Mouse (Mus musculus) stomach, postnatal 0 days (tissue): ENCODE measurements around the gene Ndufb7. TPM values are rescaled to one million over a fixed set of nuclear protein-coding genes. Genes with fewer than 3 reads are reported as not detected.

Experiments
- ATAC-seq: fragments of 200-750 bp; cut with Nextera tagmentation; 2 replicates; pipeline ENCODE4 v1.8.0; 2017; ENCODE audit not compliant: low FRiP score, low TSS enrichment
- DNase-seq: peaks from one replicate; pipeline ENCODE4 v3.0.0-alpha.2; 2016; ENCODE audit warnings: low spot score
- H3K27ac ChIP-seq: fragments of 300-500 bp; sonication (generic); replicated peaks from 2 replicates; pipeline ENCODE4 v1.5.1; 2014; ENCODE audit warnings: mild to moderate bottlenecking, control low read depth
- H3K27me3 ChIP-seq: fragments of 300-500 bp; sonication (generic); 2 replicates; pipeline ENCODE4 v1.6.1; 2014; ENCODE audit warnings: low read length; ENCODE audit not compliant: control insufficient read depth, insufficient read depth
- H3K36me3 ChIP-seq: fragments of 300-500 bp; sonication (generic); 2 replicates; pipeline ENCODE4 v1.6.1; 2014; ENCODE audit warnings: low read length, mixed read lengths; ENCODE audit not compliant: control insufficient read depth, insufficient read depth
- H3K4me1 ChIP-seq: fragments of 300-500 bp; sonication (generic); replicated peaks from 2 replicates; pipeline ENCODE4 v1.6.1; 2014; ENCODE audit warnings: antibody characterized with exemption; ENCODE audit not compliant: control insufficient read depth, insufficient read depth
- H3K4me2 ChIP-seq: fragments of 300-500 bp; sonication (generic); replicated peaks from 2 replicates; pipeline ENCODE4 v1.6.1; 2014; ENCODE audit warnings: low read depth, mild to moderate bottlenecking, control low read depth, moderate library complexity
- H3K4me3 ChIP-seq: fragments of 300-500 bp; sonication (generic); 2 replicates; pipeline ENCODE4 v1.5.1; 2014; ENCODE audit warnings: low read depth, low read length, control low read depth
- H3K9ac ChIP-seq: fragments of 300-500 bp; sonication (generic); 2 replicates; pipeline ENCODE4 v1.6.1; 2014; ENCODE audit warnings: mild to moderate bottlenecking, low read length, control low read depth, mixed read lengths
- H3K9me3 ChIP-seq: fragments of 300-500 bp; sonication (generic); 2 replicates; pipeline ENCODE4 v1.6.1; 2016; ENCODE audit warnings: low read length; ENCODE audit not compliant: control insufficient read depth
- CTCF ChIP-seq: IDR thresholded peaks from 2 replicates; pipeline ENCODE4 v1.5.1; 2016; ENCODE audit warnings: antibody characterized with exemption, low read depth, mild to moderate bottlenecking, moderate library complexity
- EP300 ChIP-seq: optimal IDR thresholded peaks from 2 replicates; pipeline ENCODE3; 2016; ENCODE audit warnings: antibody characterized with exemption
- WGBS: fragments of 180-500 bp; shearing (Covaris S2); extraction: QIAGEN DNeasy Blood & Tissue Kit; methylation state at CpG from one replicate; pipeline ENCODE4 v1.1.7; 2014; 5-methylcytosine and 5-hydroxymethylcytosine counted together
- polyA plus RNA-seq: library from polyadenylated mRNA; unstranded; fragments of >200 nt; fragmentation: Nextera tagmentation; extraction: Ambion mirVana; gene quantifications from 2 replicates; pipeline ENCODE4 v1.2.1, GENCODE M21; 2015

The Ndufb7 gene
- polyA plus RNA-seq, 1 experiment from 2014 or later, result 344 TPM

- Histone ChIP-seq H3K9ac (no peak overlapping the region; the same call in 1 of the 2 replicates), H3K27me3 (no peaks in the 10 kb centered on the region), H3K27ac (no peak overlapping the region), H3K9me3 (no peaks in the 10 kb centered on the region), H3K36me3 (no peaks in the 10 kb centered on the region; the same call in 1 of the 2 replicates), H3K4me2 (no peak overlapping the region), H3K4me3 (no peak overlapping the region), H3K4me1 (peaks cover 6% of the 10 kb centered on the region; the same call in 1 of the 2 replicates)
- TF ChIP-seq EP300, result no peak
- TF ChIP-seq CTCF, result no peak
- DNase-seq (peak; percentile 14), ATAC-seq (no peak)
- 63% methylated on average over 17 of the region's 17 CpGs for WGBS
Measured at GRCm38 (mm10) chr8:83578131-83579055, 11.9 kb downstream of the Ndufb7 start.

- H3K4me3 ChIP-seq, result no peak overlapping the region
- no peak overlapping the region for H3K27ac ChIP-seq
- H3K9me3 ChIP-seq, result no peaks in the 10 kb centered on the region
- no peak for ATAC-seq
- H3K4me2 ChIP-seq, result no peak overlapping the region
- H3K27me3 ChIP-seq, result no peaks in the 10 kb centered on the region
- WGBS, result 78% methylated on average over 8 of the region's 8 CpGs
- peaks cover 6% of the 10 kb centered on the region; the same call in 1 of the 2 replicates for H3K4me1 ChIP-seq
- peaks cover 3% of the 10 kb centered on the region; the same call in 1 of the 2 replicates for H3K36me3 ChIP-seq
- no peak for TF ChIP-seq EP300
- peak; percentile 12 for DNase-seq
- no peak overlapping the region for H3K9ac ChIP-seq
Measured at GRCm38 (mm10) chr8:83579676-83580075, 13.2 kb downstream of the Ndufb7 start.

GRCm38 (mm10) chr8:83580826-83581225, 14.4 kb downstream of the Ndufb7 start:
- peak; percentile 11 for DNase-seq
- Histone ChIP-seq H3K27me3 (no peaks in the 10 kb centered on the region), H3K4me1 (peaks cover 6% of the 10 kb centered on the region; the same call in 1 of the 2 replicates), H3K4me2 (no peak overlapping the region), H3K9ac (no peak overlapping the region), H3K9me3 (no peaks in the 10 kb centered on the region), H3K27ac (no peak overlapping the region), H3K36me3 (peaks cover 3% of the 10 kb centered on the region; the same call in 1 of the 2 replicates), H3K4me3 (no peak overlapping the region)
- no peak for ATAC-seq
- no peak for TF ChIP-seq EP300
- TF ChIP-seq CTCF, result no peak
- 87% methylated on average over 8 of the region's 8 CpGs for WGBS

GRCm38 (mm10) chr8:83582226-83582625, 15.8 kb downstream of the Ndufb7 start:
- peak; percentile 13 for DNase-seq
- no peak overlapping the region for H3K4me2 ChIP-seq
- ATAC-seq, result no peak
- H3K36me3 ChIP-seq, result peaks cover 3% of the 10 kb centered on the region; the same call in 1 of the 2 replicates
- no peaks in the 10 kb centered on the region for H3K27me3 ChIP-seq
- H3K9ac ChIP-seq, result no peak overlapping the region
- no peak overlapping the region for H3K4me3 ChIP-seq
- H3K27ac ChIP-seq, result no peak overlapping the region
- H3K9me3 ChIP-seq, result no peaks in the 10 kb centered on the region
- TF ChIP-seq EP300, result no peak
- TF ChIP-seq CTCF, result no peak
- WGBS, result 78% methylated on average over 8 of the region's 8 CpGs
- H3K4me1 ChIP-seq, result peaks cover 4% of the 10 kb centered on the region; the same call in 1 of the 2 replicates

GRCm38 (mm10) chr8:83583236-83583635, 16.8 kb downstream of the Ndufb7 start:
- Histone ChIP-seq H3K36me3 (peaks cover 3% of the 10 kb centered on the region; the same call in 1 of the 2 replicates), H3K27me3 (no peaks in the 10 kb centered on the region), H3K9ac (no peak overlapping the region), H3K4me1 (no peaks in the 10 kb centered on the region), H3K9me3 (no peaks in the 10 kb centered on the region), H3K4me2 (no peak overlapping the region), H3K4me3 (no peak overlapping the region), H3K27ac (no peak overlapping the region)
- DNase-seq (no peak), ATAC-seq (no peak)
- TF ChIP-seq CTCF (no peak), EP300 (no peak)
- 78% methylated on average over 15 of the region's 15 CpGs for WGBS

GRCm38 (mm10) chr8:83584771-83585170, 18.3 kb downstream of the Ndufb7 start:
- Histone ChIP-seq H3K9ac (no peak overlapping the region), H3K9me3 (no peaks in the 10 kb centered on the region), H3K27me3 (no peaks in the 10 kb centered on the region), H3K4me1 (no peaks in the 10 kb centered on the region), H3K4me3 (no peak overlapping the region), H3K4me2 (no peak overlapping the region), H3K36me3 (peaks cover 3% of the 10 kb centered on the region; the same call in 1 of the 2 replicates), H3K27ac (no peak overlapping the region)
- 91% methylated on average over 1 of the region's 1 CpGs for WGBS
- DNase-seq (no peak), ATAC-seq (no peak)
- TF ChIP-seq CTCF (no peak), EP300 (no peak)
